Mouse (Mus musculus): ENCODE measurements around the gene Il18rap.

Gene Il18rap

DNA sequence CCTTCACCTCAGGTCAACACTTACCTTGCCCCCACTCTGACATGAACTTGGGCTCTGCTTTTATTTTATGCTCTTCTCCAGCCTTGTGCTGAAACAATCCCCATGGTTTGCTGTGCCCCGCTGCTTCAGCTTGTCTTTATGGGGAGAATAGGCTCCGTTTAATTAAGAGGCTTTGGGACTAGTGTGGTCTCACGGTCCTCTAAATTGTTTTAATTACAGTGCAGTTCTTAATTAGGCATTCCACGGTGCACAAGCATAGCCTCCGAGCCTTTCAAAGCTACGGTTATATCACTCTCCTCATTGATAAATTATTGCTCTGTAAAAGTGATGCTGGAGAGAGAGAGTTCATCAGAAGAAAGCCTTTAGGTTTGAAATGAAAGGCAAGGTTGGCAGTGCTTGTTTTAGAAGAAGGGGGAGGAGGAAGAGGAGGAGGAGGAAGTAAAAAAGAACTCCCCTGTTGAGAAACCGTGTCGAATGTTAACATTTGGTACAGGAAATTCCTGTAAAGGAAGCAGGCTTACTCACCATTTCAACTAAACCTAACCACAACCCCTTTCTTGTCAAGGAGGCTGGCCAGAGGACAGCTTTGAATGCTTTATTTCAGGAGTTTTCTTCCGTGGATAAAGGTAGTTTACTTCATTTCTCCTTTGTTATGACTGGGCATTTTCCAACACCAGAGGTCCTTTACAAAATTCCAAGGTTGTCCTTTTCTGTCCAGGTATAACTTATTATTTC is at the start of gene Il18rap:
Il18rap (plus strand) TSS at position 512 of the 735 bp plus-strand sequence.
- DNase-seq: no peak

- no peak for DNase-seq
Observed at GRCm38 (mm10) chr1:40465477-40466430, 49.4 kb upstream of the Il18rap start, which contains the start of gene Il18r1. Il18r1 (plus strand) TSS chr1:40465552.

- DNase-seq: no peak
Observed at GRCm38 (mm10) chr1:40467306-40467705, 47.9 kb upstream of the Il18rap start.

- no peak for DNase-seq
Observed at GRCm38 (mm10) chr1:40468805-40469204, 46.4 kb upstream of the Il18rap start.

GRCm38 (mm10) chr1:40469900-40470299 is 45.3 kb upstream of the Il18rap start:
- DNase-seq: no peak

DNA sequence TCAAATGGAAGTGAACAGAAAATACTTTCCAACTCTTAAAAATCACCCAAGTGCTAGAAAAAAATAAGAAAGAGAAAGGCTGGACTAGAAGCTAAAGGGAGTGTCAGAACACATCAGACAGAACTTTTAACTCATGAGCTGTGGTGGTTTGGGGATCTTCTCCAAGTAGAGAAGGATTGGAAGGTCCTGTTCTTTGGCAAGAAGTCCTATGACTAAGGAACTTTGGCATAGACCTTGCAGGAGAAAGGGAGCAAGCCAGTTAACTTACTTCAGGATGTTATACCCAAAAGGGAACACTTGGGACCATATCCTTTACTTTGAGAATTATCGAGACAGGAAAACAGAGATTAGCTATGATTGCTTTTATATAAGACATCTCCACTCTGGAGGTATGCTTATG is 42.8 kb upstream of the Il18rap start:
- no peak for DNase-seq

DNA sequence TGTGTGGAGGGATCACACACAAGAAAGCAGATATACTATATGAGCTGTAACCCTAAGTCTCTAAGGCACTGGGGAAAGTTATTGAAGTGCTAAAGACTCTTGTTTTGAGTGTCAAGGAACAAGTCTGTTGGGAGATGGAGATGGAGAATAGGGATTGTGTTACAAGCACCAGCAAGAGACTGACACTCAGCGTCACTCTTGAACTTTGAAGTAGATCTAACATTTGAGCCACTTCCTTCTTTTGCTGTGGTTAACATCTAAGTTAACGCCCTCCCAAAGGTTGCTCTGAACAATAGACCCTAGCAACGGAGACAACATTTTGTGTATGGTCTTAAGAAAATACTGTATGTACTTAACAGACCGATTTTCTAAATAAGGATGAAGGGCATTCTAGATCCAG is 41.5 kb upstream of the Il18rap start:
- no peak for DNase-seq

DNA sequence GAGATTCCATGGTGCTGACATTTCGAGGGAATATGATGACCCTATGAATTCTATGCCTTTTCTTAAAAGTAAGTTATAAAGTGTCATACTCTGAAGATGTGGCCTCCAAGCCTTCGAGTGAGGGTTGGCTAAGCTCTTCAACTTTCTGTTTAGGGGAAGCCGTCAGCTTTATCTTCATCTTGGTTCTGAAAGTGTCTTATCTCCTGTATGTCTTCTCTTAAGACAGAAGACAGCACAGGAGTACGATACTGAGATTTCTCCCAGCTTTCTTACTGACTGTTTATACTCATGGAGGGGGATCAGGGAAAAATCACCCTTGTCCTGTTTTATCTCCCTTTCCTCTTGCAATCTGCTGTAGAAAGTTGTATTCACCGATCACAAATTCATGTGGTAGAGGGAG is 40.8 kb upstream of the Il18rap start:
- no peak for DNase-seq

GRCm38 (mm10) chr1:40475697-40476096 is 39.5 kb upstream of the Il18rap start:
- DNase-seq: no peak

- no peak for DNase-seq
Observed at GRCm38 (mm10) chr1:40476756-40477155, 38.4 kb upstream of the Il18rap start.

DNA sequence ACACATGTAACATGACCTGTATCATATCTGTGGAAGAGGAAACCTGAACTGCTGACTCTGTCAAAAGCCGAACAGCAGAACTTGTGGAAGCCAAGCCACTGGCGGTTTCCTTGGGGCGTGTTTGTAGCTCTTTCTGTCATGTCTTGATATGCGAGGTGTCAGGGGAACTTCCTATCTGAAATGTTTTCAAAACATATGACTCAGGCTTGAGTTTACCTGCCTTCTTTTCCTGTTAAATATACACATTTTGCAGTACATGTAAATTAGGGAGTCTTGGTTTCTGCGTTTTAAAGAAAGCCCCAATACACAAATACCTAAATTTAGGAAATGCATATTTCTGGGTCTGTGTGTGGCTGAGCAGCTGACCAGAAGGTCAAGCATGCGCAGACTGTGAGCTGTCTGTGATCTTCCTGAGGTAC is 35.6 kb upstream of the Il18rap start:
- DNase-seq: no peak

DNA sequence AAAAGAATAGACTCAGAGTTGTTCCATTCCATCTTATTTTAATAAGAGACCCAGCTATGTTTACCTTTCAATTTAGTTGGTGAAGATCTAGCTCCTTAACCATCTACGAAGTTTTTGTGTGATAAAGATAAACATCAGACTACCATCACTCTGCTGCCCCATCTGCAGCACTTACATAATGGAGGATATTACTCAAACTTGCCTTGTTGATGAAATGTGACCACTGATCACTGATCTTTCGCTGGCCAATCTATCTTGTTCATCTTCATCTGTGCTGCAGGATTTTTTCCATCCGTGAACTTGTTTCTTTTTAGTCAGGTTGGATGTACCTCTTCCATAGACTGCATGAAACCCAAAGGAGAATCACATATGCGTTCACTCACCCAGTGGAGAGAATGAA is 20.6 kb upstream of the Il18rap start:
- no peak for DNase-seq

DNA sequence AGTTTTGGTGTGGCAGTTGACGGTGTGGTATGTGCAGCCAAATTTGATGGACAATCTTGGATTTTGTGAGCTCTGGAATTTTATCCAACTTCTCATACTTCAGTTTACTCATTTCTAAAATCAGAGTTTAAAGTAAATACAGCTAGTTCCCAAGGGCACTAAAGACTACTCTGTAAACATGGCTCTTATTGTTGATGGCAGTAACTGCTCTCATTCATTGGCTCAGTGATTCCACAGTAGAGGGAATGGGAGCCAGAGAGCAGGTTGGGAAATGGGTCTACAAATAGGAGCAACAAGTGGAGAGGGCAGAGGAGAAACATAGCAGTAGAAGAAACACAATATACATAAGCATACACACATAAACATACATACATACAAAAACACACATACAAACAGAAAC is 15.5 kb upstream of the Il18rap start:
- DNase-seq: no peak

- DNase-seq: no peak
Observed at GRCm38 (mm10) chr1:40501126-40501525, 14.0 kb upstream of the Il18rap start.

DNA sequence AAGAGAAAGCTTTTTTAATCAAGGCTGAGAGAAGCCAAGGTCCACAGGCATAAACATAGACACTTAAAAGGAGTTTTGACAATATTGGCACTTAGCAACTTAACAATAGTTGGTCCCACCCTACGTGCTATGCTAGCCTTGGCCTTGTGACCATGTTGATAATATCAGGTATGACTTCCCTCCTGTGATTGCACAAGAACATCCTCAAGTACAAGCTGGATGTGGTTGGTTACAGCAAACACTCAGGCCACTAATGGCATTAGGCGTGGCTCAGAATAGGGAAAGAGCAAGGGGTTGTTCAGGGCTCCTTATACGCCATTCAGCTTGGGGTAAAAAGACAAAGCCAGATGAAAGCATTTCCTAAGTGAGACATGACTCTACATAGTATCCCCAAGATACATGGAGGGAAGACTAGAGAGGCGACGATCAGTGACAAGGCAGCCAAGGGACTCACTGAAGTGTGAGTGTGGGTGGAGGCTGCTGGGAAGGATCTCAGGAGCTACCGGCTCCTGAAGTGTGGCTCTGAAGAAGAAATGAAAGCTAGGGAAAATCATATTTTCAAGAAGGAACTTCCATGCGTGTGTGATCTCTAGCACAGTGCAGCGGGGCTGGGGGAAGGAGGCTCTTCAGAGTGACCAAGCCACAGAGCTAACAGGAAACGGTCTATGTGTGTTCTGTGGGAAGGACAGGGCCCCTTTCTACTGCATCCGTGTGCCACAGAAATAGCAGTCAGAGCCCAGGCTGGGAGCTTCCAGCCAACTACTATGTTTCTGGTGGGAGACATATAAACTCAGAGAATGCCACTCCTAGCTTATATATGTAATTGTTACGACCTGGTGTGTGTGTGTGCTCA is 13.4 kb upstream of the Il18rap start:
- peak; percentile 3 for DNase-seq

DNA sequence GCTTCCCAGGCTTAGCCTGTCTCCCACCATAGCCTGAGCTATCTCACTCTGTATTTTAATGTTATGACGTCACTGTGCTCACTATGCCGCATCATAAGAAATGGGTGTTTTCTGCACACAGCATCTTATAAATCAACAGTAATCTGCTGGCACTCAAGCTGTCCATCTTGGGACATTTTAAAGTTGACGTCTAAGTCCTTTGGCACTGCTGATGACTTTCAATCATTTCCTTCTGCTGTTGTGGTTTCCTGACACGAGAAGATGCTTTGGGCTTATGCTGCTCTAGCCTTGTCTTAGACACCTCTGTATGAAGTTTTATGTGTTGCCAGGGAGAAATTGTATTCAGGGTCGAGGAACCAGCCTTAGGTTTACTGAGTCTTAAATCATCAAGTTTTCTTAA is 10.6 kb upstream of the Il18rap start:
- DNase-seq: no peak

DNA sequence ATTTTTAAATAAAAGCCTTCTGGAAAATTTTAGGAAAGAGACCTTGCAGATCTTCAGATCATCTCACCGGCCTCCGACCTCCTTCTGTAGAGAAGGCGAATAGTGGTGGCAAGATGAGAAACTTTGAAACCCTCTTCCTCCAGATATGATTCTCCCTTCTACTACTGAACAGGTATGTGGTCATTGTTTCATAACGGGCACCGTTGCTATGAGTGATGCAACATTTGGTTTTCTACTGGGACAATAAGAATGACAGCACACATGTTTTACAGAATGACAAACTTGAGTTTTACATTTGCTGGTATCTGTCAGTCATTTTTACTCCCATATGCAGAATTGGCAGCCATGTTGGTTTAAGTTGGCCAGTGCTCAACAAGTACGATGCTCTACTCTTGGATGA is 1.2 kb downstream of the Il18rap start:
- DNase-seq: no peak

DNA sequence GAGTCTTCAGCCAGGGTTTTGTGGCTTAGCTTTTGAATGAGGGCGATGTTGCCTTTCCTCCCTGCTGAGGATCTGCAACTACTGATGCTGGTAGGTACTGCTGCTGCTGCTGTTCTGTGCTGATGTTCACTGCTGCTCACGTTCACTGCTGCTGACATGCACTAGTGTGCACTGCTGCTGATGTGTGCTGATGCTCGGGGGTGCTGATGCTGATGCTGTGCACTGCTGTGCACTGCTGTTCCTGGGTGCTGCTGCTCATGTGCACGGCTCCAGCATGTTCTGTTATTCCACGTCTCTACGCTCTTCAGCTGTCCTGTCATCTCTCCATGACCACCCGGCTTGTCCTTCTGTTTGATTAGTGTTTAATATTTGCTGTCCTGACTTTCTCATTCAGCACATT is 7.8 kb downstream of the Il18rap start:
- DNase-seq: no peak

DNA sequence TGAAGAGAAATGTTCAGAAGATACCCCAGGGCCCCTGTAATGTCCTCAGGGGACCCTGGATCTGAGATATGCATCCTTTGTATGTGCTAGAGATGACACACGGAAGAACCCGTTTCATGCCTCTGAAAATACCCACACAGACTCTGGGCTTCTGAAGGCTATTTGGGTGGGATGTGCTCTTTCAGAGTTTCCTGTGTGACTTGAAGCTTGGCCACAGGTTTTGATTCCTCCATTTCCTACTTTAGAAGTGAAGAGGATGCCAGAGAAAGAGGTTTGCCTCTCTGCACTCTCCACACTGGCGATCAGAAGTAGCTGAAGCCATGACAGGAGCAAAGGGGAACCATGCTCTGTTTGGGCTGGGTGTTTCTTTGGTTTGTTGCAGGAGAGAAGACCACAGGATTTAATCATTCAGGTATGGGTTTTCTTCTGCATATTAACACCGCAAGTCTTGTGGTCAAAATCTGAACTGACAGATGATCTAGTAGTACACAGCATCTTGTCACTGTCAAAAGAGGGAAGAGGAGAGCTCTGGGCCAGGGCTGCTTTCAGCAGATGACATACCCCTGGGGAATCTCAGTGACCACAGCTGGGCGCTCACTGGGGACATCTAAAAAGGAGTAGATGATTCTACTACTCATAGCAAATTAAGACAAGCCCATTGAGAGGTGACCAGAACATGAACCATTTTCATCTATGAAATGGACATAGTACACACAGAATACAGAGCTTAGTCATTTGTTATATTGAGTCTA is 9.0 kb downstream of the Il18rap start:
- no peak for DNase-seq

- DNase-seq: no peak
Observed at GRCm38 (mm10) chr1:40529287-40529686, 14.1 kb downstream of the Il18rap start.

- DNase-seq: no peak
Observed at GRCm38 (mm10) chr1:40537577-40537976, 22.4 kb downstream of the Il18rap start.

GRCm38 (mm10) chr1:40544650-40545049 is 29.5 kb downstream of the Il18rap start:
- DNase-seq: peak; percentile 73

All from right cerebral cortex, adult 18-20 months (tissue).